Mouse (Mus musculus): ENCODE results near the gene 4930572O03Rik. TPM values are rescaled to one million over a fixed set of nuclear protein-coding genes. Genes with fewer than 3 reads are reported as not detected.
"Not testable (repeated sequence)": the region's sequence is repeated elsewhere in the genome, so short reads cannot be mapped to it uniquely, and the experiment has no call there.

The 4930572O03Rik gene
- not detected for total RNA-seq (2021)
- long read RNA-seq, experiment 1, result 0 reads
- long read RNA-seq, experiment 2, result 0 reads

DNA sequence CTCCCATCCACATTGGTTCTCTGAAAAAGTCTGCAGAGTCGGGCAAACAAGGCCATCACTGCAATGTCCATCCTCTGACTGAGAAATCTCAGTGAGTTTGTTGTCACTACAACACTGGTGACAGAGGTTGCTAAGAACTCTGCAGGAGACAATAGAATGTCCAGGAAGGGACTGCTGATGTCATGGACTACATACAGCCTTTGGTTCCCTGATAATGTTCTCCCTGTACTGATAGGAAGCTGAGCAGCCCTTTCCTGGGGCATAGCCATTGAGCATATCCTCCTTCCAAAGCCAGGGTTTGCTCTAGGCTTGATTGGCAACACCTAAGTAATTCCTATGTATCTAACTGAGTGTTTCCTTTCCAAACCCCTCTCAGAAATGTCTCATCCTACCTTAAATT, at the start of gene 4930572O03Rik:
Gene 4930572O03Rik (minus strand): TSS at position 101 of the 400 bp plus-strand sequence.
- DNase-seq, result not testable (repeated sequence)

DNA sequence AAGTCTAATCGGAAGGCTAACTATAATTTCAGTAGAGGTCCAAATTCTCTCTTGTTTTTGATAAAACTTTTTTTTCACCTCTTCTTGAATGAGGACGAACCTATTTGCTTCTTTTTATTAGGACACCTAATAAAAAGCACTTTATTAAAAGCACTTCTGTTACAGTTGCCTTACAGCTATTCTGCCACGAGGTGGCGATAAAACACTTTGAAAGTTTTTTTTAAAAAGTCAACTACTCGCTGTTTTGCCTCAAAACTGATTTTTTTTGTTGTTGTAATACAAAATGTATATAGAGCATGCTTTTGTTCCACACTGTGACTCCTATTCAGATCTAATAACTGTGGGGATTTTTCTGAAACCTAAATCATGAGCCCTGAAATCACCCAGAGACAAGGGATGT, 46.0 kb upstream of the 4930572O03Rik start:
- DNase-seq, result not testable (repeated sequence)

- DNase-seq, result not testable (repeated sequence)
Observed at GRCm38 (mm10) chr5:15697719-15698118, 40.9 kb upstream of the 4930572O03Rik start.

DNA sequence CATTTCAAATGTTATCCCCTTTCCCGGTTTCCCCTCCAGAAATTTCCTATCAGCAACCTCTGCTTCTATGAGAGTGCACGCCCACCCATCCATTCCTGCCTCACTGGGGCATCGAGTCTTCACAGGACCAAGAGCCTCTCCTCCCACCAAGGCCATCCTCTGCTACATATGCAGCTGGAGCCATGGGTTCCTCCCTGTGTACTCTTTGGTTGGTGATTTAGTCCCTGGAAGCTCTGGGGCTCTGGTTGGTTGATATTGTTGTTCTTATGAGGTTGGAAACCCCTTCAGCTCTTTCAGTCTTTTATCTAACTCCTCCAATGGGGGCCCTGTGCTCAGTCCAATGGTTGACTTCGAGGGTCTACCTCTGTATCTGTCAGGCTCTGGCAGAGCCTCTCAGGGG, 35.0 kb upstream of the 4930572O03Rik start:
- DNase-seq, result not testable (repeated sequence)

GRCm38 (mm10) chr5:15690822-15691221, 34.0 kb upstream of the 4930572O03Rik start:
- DNase-seq, result not testable (repeated sequence)

- DNase-seq, result not testable (repeated sequence)
Observed at GRCm38 (mm10) chr5:15689659-15690213, 32.9 kb upstream of the 4930572O03Rik start.

DNA sequence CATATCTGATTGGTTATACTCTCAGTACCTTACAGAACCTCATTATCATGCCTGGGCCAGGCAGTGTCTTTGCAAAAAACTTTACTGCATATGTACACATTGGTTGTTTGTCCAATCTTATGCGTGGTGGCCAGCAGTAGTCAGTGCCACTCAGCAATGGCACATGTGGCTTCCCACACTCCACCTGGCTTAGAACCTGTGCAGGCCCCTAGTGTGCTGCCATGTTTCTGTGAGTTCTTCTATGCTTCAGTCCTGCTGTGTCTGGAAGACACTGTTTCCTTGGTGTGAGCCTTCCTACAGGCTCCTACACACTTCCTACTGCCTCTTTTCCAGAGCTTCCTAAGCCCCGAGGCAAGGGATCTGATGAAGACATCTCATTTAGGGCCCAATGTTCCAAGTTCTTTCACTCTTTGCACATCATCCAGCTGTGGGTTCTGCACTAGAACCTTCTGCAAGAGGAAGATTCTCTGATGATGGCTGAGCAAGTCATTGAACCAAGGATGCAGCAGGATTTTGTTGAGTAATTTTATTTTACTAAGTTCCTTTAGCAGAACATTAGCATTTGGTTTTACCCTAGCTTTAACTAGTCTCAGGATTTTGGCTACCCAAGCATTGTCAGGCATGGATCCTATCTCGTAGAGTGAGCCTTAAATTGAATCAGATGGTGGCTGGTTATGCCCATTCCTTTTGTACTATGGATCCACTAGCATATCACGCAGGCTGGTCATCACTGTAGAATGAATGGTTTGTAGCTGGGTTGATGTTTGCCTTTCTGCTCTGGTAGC, 32.2 kb upstream of the 4930572O03Rik start:
- DNase-seq, result not testable (repeated sequence)

GRCm38 (mm10) chr5:15681301-15682035, 24.6 kb upstream of the 4930572O03Rik start:
- DNase-seq, result peak; percentile 5

GRCm38 (mm10) chr5:15679980-15680949, 23.4 kb upstream of the 4930572O03Rik start:
- not testable (repeated sequence) for DNase-seq

DNA sequence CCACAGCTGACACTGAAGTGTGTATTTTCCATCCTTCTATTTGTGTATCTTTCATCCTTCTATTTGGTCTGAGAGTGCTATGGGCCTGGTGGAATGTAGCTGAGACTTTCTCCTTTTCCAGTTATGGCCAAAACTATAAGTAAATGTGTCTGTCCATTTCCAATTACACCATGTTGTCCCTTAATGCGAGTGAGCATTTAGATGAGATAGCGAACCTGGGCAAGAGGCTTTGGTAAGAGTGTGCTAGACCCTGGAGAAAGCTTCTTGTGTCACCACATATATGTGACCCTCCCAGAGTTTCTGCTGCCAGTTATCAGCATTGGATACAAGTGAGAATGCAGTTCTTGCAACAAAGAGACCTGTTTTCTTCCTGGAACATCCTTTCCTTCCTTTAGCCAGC, 22.0 kb upstream of the 4930572O03Rik start:
- DNase-seq, result not testable (repeated sequence)

DNA sequence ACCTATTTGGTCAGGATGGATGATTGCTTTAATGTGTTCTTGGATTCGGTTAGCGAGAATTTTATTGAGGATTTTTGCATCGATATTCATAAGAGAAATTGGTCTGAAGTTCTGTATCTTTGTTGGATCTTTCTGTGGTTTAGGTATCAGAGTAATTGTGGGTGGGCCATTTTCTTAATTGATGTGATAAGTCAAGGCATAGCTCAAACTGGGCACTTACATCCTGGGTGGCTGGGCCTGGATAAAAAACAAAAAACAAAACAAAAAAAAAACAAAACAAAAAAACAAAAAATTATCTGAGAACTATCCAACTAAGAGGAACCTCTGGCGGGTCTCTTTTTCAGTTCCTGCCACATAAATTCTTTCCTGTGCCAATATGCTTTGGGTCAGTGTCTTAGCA, 20.9 kb upstream of the 4930572O03Rik start:
- DNase-seq, result not testable (repeated sequence)

DNA sequence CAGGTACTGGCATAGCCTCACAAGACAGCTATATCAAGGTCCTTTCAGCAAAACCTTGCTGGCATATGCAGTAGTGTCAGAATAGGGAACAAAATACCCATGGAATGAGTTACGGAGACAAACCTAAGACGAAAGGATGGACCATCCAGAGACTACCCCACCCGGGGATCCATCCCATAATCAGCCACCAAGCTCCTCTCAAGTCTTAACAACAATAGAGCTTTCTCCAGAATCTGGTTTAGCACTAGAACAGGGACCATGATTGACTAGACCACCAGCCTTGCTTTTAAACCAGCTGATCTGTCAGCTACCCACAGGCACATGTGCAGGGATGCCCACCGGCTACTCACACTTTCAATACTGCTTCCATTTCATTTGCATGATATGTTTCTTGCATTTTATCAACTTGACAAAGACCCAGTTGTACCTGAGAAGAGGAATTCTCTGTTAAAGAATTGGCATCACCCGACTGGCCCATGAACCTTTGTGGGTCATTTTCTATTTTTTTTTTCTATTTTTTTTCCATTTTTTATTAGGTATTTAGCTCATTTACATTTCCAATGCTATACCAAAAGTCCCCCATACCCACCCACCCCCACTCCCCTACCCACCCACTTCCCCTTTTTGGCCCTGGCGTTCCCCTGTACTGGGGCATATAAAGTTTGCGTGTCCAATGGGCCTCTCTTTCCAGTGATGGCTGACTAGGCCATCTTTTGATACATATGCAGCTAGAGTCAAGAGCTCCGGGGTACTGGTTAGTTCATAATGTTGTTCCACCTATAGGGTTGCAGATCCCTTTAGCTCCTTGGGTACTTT, 17.8 kb upstream of the 4930572O03Rik start:
- not testable (repeated sequence) for DNase-seq

DNA sequence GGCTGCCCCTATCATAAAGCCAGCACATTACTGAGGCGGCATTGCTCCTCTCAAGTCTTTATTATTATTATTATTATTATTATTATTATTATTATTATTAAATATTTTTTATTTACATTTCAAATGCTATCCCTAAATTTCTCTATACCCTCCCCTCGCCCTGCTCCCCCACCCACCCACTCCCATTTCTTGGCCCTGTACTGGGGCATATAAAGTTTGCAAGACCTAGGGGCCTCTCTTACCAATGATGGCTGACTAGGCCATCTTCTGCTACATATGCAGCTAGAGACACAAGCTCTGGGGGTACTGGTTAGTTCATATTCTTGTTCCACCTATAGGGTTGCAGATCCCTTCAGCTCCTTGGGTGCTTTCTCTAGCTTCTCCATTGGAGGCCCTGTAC, 17.1 kb upstream of the 4930572O03Rik start:
- not testable (repeated sequence) for DNase-seq

DNA sequence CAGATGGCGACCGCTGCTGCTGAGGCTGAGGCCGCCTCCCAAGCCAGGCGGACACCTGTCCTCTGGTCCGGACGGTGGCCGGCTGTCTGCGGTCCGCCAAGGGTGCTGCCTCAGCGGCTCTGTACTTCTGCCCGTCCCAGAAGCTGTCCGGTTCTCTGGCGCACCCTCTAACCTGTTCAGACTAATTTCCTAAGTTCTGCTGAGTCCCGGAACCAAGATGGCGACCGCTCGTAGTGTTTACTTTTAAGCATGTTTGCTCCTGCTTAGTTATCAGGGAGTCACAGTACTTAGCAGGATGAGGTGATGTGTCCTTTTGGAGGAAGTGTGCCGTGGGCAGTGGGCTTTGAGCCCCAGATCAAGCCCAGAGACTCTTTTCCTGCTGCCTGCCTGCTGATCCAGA, 13.9 kb upstream of the 4930572O03Rik start:
- DNase-seq, result not testable (repeated sequence)

DNA sequence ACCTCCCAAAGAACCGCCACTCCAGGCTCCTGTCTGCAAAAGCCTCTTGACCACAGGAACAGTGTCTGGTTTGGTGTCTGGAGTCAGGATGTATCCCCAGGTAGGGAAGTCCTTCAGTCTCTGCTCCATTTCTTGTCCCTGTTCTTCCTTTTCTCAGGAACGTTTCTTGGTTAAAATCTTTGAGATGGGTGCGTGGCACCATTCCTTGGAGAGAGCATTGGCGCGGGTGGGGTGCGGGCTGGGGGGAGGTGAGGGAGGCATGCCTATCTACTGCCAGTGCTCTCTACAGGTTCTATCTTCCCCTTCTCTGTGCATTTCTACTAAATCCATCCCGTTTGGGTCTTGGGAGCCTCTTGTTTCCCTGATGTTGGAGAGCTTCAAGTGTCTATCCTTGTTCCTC, 7.0 kb upstream of the 4930572O03Rik start:
- not testable (repeated sequence) for DNase-seq

DNA sequence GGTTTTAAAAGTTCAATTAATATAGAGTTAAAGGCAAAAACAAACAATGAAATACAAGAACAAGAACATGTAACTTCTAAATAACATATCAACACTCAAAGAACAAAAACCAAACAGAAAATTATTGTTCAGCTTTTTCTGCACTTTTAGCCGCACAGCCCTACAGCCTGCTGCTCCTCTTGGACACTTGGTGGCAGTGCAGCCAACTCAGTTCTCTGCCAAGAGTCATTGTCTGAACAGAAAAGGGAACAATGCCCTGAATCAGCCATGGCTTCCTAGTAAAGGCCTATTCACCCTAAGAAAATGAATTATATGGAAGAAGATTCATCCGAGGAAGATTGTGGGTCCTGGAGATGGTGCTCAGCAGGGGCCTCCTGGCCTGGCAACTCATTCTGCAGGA, 4.5 kb downstream of the 4930572O03Rik start:
- DNase-seq, result not testable (repeated sequence)

DNA sequence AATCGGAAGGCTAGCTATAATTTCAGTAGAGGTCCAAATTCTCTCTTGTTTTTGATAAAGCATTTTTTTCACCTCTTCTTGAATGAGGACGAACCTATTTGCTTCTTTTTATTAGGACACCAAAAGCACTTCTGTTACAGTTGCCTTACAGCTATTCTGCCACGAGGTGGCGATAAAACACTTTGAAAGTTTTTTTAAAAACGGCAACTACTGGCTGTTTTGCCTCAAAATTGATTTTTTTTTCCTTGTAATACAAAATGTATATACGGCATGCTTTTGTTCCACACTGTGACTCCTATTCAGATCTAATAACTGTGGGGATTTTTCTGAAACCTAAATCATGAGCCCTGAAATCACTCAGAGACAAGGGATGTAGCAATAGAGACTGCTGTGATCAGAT, 11.2 kb downstream of the 4930572O03Rik start:
- DNase-seq, result peak; percentile 3

DNA sequence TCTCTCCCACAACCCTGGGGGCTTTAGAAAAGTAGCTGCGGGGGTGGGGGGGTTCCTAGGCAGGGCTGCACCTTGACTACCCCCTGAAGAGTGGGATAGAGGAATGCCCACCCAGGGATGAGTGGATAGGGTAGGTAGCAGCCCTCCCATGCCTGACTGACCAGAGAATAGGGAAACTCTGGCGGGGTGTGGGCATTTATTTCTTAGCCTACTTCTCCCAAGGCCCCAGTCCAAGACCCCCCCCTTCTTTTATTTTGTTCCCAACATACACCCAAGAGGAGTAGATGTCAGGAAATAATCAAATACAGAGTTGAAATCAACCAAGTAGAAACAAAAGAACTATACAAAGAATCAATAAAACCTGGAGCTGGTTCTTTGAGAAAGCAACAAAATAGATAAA, 19.2 kb downstream of the 4930572O03Rik start:
- DNase-seq, result not testable (repeated sequence)

DNA sequence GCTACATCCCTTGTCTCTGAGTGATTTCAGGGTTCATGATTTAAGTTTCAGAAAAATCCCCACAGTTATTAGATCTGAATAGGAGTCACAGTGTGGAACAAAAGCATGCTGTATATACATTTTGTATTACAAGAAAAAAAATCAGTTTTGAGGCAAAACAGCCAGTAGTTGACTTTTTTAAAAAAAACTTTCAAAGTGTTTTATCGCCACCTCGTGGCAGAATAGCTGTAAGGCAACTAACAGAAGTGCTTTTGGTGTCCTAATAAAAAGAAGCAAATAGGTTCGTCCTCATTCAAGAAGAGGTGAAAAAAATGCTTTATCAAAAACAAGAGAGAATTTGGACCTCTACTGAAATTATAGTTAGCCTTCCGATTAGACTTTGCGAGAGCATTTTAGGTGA, 26.8 kb downstream of the 4930572O03Rik start:
- not testable (repeated sequence) for DNase-seq

GRCm38 (mm10) chr5:15628136-15628535, 28.7 kb downstream of the 4930572O03Rik start:
- peak; percentile 9 for DNase-seq

GRCm38 (mm10) chr5:15618764-15619163, 38.1 kb downstream of the 4930572O03Rik start, which contains the start of gene Speer4d:
Speer4d (plus strand) TSS chr5:15619064.
- not testable (repeated sequence) for DNase-seq

All from gastrocnemius, postnatal 10 days (tissue).